Mouse (Mus musculus): ENCODE measurements around the gene Map2k5. TPM values are rescaled to one million over a fixed set of nuclear protein-coding genes. Genes with fewer than 3 reads are reported as not detected.

Gene Map2k5
- polyA plus RNA-seq, 1 experiment = 45.9 TPM

DNA sequence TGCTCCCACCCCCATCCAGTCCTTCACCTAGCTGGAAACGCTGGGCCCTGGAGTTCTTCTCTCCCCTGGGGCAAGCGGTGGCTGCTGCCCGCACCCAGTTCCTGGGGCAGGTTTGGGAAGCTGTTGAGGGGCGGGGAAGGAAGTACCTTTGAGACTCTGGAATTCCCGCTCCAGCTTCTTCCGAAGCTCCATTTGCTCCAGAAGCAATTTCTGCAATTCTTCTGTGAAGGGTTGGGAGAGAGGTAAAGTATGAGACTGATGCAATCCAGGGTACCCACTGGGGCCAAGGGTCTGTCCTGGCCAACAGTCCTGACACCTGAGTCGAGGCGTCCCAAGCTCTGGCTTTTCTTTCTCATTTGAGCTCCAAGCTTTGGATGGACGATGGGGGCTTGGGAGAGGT is 237.5 kb downstream of the Map2k5 start:
- no peak for TF ChIP-seq GATA1 (IDR thresholded peaks at IDR 0.05; ENCODE audit: low read length)

- no peak for TF ChIP-seq GATA1 (IDR thresholded peaks at IDR 0.05; ENCODE audit: low read length)
Observed at GRCm38 (mm10) chr9:63139661-63140060, 238.0 kb downstream of the Map2k5 start.

GRCm38 (mm10) chr9:63138481-63138967 is 239.2 kb downstream of the Map2k5 start:
- TF ChIP-seq GATA1 (IDR thresholded peaks at IDR 0.05; ENCODE audit: low read length) = no peak

- no peak for TF ChIP-seq GATA1 (IDR thresholded peaks at IDR 0.05; ENCODE audit: low read length)
Observed at GRCm38 (mm10) chr9:63137615-63137915, 240.1 kb downstream of the Map2k5 start.

DNA sequence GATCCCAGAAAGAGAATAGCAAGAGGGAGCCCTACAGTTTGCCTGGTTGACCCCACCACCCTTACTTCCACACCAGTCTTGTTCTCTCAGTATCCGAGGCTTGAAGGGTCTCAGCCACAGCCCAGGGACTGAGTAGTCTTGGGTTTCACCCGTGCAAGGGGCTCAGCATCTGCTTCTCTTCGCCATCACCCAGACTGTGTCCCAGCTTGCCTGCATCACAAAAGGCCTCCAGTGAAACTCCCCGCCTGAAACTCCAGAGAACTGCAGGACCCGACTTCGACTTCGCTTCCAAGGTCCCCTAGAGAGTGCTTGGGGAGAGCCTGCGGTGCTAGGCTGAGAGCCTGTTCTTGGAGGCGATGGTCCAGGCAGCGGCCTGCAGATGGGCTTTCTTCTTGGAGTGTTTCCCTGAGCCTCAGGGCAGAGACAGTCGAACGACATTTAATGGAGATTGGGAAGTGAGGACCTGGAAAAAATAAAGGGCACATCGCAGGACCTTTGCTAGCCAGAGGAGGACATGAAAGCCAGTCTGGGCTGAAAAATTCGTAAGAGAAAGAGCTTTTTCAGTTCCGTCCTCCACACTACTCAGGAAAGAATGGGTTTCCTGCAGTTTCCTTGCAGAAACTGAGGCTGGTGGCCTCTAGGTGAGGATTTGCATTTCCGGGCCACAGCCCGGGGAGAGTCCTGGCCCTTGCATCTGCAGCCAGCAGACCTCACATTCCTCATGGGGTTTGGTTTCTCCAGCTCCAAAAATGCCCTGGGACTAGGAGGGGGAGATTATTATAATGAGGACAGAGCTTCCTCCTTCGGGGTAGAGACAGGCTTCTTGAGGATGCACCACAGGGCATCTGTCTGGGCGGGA is 240.7 kb downstream of the Map2k5 start:
- TF ChIP-seq GATA1 (IDR thresholded peaks at IDR 0.05; ENCODE audit: low read length) = no peak

GRCm38 (mm10) chr9:63136241-63136640 is 241.5 kb downstream of the Map2k5 start:
- no peak for TF ChIP-seq GATA1 (IDR thresholded peaks at IDR 0.05; ENCODE audit: low read length)

DNA sequence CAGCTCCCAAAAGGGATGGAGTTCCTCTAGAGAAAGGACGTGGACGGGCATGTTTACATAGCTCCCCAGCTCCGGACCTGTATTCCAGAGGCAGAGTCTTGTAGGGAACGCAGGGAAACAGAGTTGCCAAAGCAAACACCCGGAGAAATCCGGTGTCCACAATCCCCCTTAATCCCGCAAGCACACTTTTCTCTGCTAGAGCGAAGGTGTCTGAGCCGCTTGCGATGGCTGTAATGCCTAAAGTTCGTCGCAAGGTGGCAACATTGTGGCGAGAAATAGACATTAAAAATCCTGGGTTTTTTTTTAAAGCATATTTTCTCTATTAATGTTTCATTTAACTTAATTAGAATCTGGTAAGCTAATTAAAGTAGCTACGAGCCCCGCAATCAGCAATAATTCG is 241.9 kb downstream of the Map2k5 start:
- no peak for TF ChIP-seq GATA1 (IDR thresholded peaks at IDR 0.05; ENCODE audit: low read length)

GRCm38 (mm10) chr9:63135356-63135755 is 242.3 kb downstream of the Map2k5 start:
- no peak for TF ChIP-seq GATA1 (IDR thresholded peaks at IDR 0.05; ENCODE audit: low read length)

DNA sequence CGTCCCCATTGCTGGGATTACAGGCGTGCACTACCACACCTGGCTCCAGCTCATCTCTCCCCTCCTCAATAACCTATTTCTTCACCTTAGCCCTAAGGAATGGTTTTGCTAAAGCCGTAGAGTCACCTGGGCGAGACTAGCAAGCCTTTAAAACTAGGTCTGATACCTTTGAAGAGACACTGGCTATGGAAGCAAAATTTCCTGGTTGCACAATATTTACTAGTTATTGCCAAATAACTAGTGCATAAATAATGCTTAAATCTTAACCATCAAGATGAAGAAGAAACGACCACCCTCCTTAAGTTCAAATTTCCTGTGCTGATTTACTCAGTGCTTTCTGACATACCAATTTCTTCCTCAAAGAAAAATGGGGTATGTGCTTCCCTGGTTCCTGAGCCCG is 244.0 kb downstream of the Map2k5 start:
- TF ChIP-seq GATA1 (IDR thresholded peaks at IDR 0.05; ENCODE audit: low read length) = no peak

DNA sequence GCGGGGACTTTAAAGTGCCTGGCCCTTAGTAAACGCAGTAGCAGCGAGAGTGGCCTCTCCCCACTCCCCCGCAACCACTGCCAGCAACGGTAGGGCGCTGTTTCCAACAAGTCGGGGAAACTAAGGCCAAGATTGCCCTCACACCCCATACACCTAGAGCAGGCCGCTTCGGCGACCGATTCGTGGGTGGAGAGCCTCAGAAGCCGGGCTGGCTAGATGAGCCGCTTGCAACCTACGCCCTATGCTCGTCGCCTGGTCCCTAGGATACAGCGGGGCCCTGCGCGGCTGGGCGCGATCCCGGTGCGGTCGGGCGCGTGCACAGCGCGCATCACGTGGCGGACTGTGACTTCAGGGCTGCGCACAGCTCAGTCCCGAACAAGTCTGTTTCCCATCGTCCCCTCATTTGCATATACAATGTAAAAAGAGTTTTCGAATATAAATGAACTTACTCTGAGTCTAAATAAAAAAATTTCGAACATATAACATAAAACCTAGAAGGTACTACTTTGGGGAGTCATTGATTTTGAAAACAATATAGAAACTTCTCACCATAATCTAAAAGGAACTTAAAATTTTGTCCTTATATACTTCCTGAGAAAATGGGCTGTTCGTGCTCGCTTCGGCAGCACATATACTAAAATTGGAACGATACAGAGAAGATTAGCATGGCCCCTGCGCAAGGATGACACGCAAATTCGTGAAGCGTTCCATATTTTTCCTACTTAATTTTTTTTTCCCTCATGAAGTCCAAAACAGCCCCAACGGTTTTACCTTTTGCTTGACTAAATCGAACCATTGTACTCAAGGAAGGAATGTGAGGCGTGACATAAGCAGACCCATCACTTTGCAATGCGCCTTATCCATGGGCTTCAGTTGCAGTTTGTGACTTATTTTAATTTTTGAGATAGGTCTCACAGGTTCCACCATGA is 244.8 kb downstream of the Map2k5 start:
- no peak for TF ChIP-seq GATA1 (IDR thresholded peaks at IDR 0.05; ENCODE audit: low read length)

- no peak for TF ChIP-seq GATA1 (IDR thresholded peaks at IDR 0.05; ENCODE audit: low read length)
Observed at GRCm38 (mm10) chr9:63131957-63132602, 245.6 kb downstream of the Map2k5 start.

DNA sequence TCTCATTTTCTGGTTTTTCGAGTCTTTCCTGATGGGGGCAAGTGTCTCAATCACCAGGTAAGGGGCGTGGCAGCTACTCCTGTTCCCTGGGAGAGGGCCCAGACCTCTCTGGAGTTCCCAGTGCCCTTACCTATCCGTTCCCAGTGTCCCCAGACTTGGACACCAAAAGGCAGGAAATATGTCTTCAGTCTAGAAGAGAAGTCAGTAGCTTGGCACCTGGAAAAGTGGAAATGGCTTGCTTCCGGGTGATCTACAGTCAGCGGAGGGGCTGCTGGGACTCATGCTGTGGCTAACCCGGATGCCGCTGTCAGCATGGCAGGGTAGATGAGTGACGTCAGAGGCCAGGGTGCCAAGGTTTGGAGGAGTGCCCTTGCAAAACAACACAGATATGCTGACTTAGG is 248.1 kb downstream of the Map2k5 start:
- TF ChIP-seq GATA1 (IDR thresholded peaks at IDR 0.05; ENCODE audit: low read length) = no peak

DNA sequence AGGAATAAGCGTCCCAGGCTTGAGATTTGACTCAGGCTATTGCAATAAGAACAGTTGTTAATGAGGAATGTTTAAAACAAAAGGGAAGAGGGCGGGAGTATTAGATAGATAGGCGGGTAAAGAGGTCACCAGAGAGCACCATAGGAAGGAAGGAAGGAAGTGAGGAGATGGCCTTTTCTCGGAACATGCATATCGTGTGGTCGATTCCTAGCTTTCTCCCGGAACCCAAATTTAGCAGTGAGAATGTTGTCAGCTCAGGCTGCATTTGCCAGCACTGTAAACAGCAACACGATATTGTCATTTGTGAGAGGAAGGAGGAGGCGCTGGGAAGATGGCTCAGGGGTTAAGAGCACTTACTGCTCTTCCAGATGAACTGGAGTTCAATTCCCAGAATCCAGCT is 253.2 kb downstream of the Map2k5 start:
- TF ChIP-seq GATA1 (IDR thresholded peaks at IDR 0.05; ENCODE audit: low read length) = no peak

- TF ChIP-seq GATA1 (IDR thresholded peaks at IDR 0.05; ENCODE audit: low read length) = no peak
Observed at GRCm38 (mm10) chr9:63123451-63124438, 254.0 kb downstream of the Map2k5 start.

Measured in G1E-ER4 (cell line).